Mouse (Mus musculus): Measurements from ENCODE around the gene Kctd2. TPM values are rescaled to one million over a fixed set of nuclear protein-coding genes. Genes with fewer than 3 reads are reported as not detected.

Kctd2 gene
- 51.3 TPM for total RNA-seq (2023)

GRCm38 (mm10) chr11:115419531-115420237 is at the start of gene Kctd2, which contains the start of gene Atp5h:
Gene Kctd2 (plus strand): TSS chr11:115420128.
Gene Atp5h (minus strand): TSS chr11:115419962.

GRCm38 (mm10) chr11:115381743-115382539 is 38.0 kb upstream of the Kctd2 start, which contains the start of gene Cdr2l:
Gene Cdr2l (plus strand): TSS chr11:115381916.

GRCm38 (mm10) chr11:115403338-115404124 is 16.4 kb upstream of the Kctd2 start, which contains the start of gene Mrpl58:
Gene Mrpl58 (plus strand): TSS chr11:115403752.

GRCm38 (mm10) chr11:115439906-115440595 is 20.1 kb downstream of the Kctd2 start, which contains the start of gene Trim80:
Gene Trim80 (plus strand): TSS chr11:115440545.

GRCm38 (mm10) chr11:115462243-115462891 is 42.4 kb downstream of the Kctd2 start, which contains the start of gene Slc16a5:
Gene Slc16a5 (plus strand): TSS chr11:115462474.

GRCm38 (mm10) chr11:115475025-115475757 is 55.3 kb downstream of the Kctd2 start, which contains the start of gene Armc7:
Gene Armc7 (plus strand): TSS chr11:115475667.

Other genes starting within 250 kb of the Kctd2 start
- 11.1 TPM for gene Tmem104, start 232.6 kb upstream of the Kctd2 start, total RNA-seq (2023)
- gene Nat9, start 232.3 kb upstream of the Kctd2 start, total RNA-seq (2023), result 7.2 TPM
- gene Grin2c, start 152.9 kb upstream of the Kctd2 start, total RNA-seq (2023), result 0.21 TPM
- gene Fdxr, start 143.1 kb upstream of the Kctd2 start, total RNA-seq (2023), result 22.9 TPM
- gene Fads6, start 122.5 kb upstream of the Kctd2 start, total RNA-seq (2023), result 2.3 TPM
- not detected for gene Otop2, start 113.0 kb upstream of the Kctd2 start, total RNA-seq (2023)
- gene Ush1g, start 98.1 kb upstream of the Kctd2 start, total RNA-seq (2023), result not detected
- not detected for gene Otop3, start 85.4 kb upstream of the Kctd2 start, total RNA-seq (2023)
- gene Hid1, start 52.4 kb upstream of the Kctd2 start, total RNA-seq (2023), result 33.8 TPM
- 1.2 TPM for gene Cdr2l, start 38.2 kb upstream of the Kctd2 start, total RNA-seq (2023)
- gene Mrpl58, start 16.4 kb upstream of the Kctd2 start, total RNA-seq (2023), result 120 TPM
- 235 TPM for gene Atp5h, start 166 bp upstream of the Kctd2 start, total RNA-seq (2023)
- 0.30 TPM for gene Trim80, start 20.4 kb downstream of the Kctd2 start, total RNA-seq (2023)
- gene Slc16a5, start 42.3 kb downstream of the Kctd2 start, total RNA-seq (2023), result 20.0 TPM
- 29.3 TPM for gene Armc7, start 55.5 kb downstream of the Kctd2 start, total RNA-seq (2023)
- 114 TPM for gene Nt5c, start 71.7 kb downstream of the Kctd2 start, total RNA-seq (2023)
- gene Jpt1, start 94.3 kb downstream of the Kctd2 start, total RNA-seq (2023), result 166 TPM
- gene Sumo2, start 116.1 kb downstream of the Kctd2 start, total RNA-seq (2023), result 212 TPM
- 61.5 TPM for gene Nup85, start 144.3 kb downstream of the Kctd2 start, total RNA-seq (2023)
- gene Mrps7, start 183.8 kb downstream of the Kctd2 start, total RNA-seq (2023), result 23.9 TPM
- 117 TPM for gene Gga3, start 183.9 kb downstream of the Kctd2 start, total RNA-seq (2023)
- 79.5 TPM for gene Mif4gd, start 192.8 kb downstream of the Kctd2 start, total RNA-seq (2023)
- 49.7 TPM for gene Slc25a19, start 208.2 kb downstream of the Kctd2 start, total RNA-seq (2023)